Mouse (Mus musculus) liver, embryonic 14.5 days (tissue): ENCODE measurements around the gene Celf1.

Experiments used
- CTCF ChIP-seq: IDR thresholded peaks from 2 replicates; pipeline ENCODE4 v1.5.1; 2016; ENCODE audit warnings: antibody characterized with exemption, low read depth, control low read depth
- EP300 ChIP-seq: IDR thresholded peaks from 2 replicates; pipeline ENCODE4 v1.6.1; 2016; ENCODE audit warnings: antibody characterized with exemption, low read depth

DNA sequence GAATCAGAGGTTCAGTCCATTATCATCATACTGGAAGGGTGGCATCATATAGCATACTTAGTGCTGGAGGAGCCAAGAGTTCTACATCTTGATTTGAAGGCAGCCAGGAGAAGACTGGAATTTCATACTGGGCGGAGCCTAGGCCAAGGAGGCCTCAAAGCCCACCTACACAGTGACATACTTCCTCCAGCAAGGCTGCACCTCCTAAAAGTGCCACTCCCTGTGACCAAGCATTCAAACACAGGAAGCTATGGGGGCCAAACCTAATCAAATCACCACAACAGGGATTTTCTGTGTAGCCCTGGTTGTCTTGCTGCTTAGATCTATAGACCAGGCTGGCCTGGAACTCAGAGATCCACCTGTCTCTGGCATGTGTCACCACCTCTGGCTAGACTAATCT lies 83.8 kb downstream of the Celf1 start:
- TF ChIP-seq CTCF = no peak
- no peak for TF ChIP-seq EP300
